Mouse (Mus musculus) limb, embryonic 12.5 days (tissue): ENCODE data around the gene Abca12. TPM values are rescaled to one million over a fixed set of nuclear protein-coding genes. Genes with fewer than 3 reads are reported as not detected.

Source experiments
- ATAC-seq: fragments of 200-750 bp; cut with Nextera tagmentation; 2 replicates; pipeline ENCODE4 v1.8.0; 2017; ENCODE audit warnings: low read depth, moderate TSS enrichment; ENCODE audit not compliant: insufficient number of reproducible peaks, insufficient read depth, low FRiP score, low TSS enrichment
- H3K27ac ChIP-seq: fragments of 300-500 bp; sonication (generic); 2 replicates; pipeline ENCODE4 v1.5.1; 2016; ENCODE audit warnings: mild to moderate bottlenecking, moderate library complexity
- H3K27me3 ChIP-seq: fragments of 300-500 bp; sonication (generic); 2 replicates; pipeline ENCODE4 v1.6.1; 2016; ENCODE audit warnings: mild to moderate bottlenecking, moderate library complexity
- H3K36me3 ChIP-seq: fragments of 300-500 bp; sonication (generic); 2 replicates; pipeline ENCODE4 v1.6.1; 2016; ENCODE audit warnings: mild to moderate bottlenecking, moderate library complexity
- H3K4me1 ChIP-seq: fragments of 300-500 bp; sonication (generic); replicated peaks from 2 replicates; pipeline ENCODE4 v1.6.1; 2016
- H3K4me2 ChIP-seq: fragments of 300-500 bp; sonication (generic); 2 replicates; pipeline ENCODE4 v1.6.1; 2016; ENCODE audit warnings: mild to moderate bottlenecking, moderate library complexity
- H3K4me3 ChIP-seq: fragments of 300-500 bp; sonication (generic); replicated peaks from 2 replicates; pipeline ENCODE4 v1.5.1; 2016; ENCODE audit warnings: mild to moderate bottlenecking
- H3K9ac ChIP-seq: fragments of 300-500 bp; sonication (generic); replicated peaks from 2 replicates; pipeline ENCODE4 v1.6.1; 2016; ENCODE audit warnings: mild to moderate bottlenecking, moderate library complexity
- H3K9me3 ChIP-seq: fragments of 300-500 bp; sonication (generic); 2 replicates; pipeline ENCODE4 v1.6.1; 2016; ENCODE audit warnings: mild to moderate bottlenecking, moderate library complexity
- WGBS: fragments of 180-500 bp; shearing (Covaris S2); methylation state at CpG from one replicate; pipeline ENCODE4 v1.1.7; 2016; 5-methylcytosine and 5-hydroxymethylcytosine counted together
- polyA plus RNA-seq: library from polyadenylated mRNA; unstranded; fragments of >200 nt; fragmentation: Nextera tagmentation; extraction: Ambion mirVana; gene quantifications from 2 replicates; pipeline ENCODE4 v1.2.1, GENCODE M21; 2016

The Abca12 gene
- polyA plus RNA-seq, 1 experiment from 2014 or later, result 0.15 TPM

- no peaks in the 10 kb centered on the region for H3K27me3 ChIP-seq
- no peaks in the 10 kb centered on the region for H3K36me3 ChIP-seq
- H3K4me1 ChIP-seq, result 0 out of 2 replicates have a peak, but pooled peaks cover 2% of the 10 kb centered on the region
- H3K4me2 ChIP-seq, result no peak overlapping the region
- no peak overlapping the region for H3K9ac ChIP-seq
- no peak overlapping the region for H3K27ac ChIP-seq
- 57% methylated on average over 8 of the region's 8 CpGs for WGBS
- ATAC-seq, result no peak
- no peak overlapping the region for H3K4me3 ChIP-seq
- H3K9me3 ChIP-seq, result no peaks in the 10 kb centered on the region
Observed at GRCm38 (mm10) chr1:71272077-71272476, 142.6 kb downstream of the Abca12 start.

DNA sequence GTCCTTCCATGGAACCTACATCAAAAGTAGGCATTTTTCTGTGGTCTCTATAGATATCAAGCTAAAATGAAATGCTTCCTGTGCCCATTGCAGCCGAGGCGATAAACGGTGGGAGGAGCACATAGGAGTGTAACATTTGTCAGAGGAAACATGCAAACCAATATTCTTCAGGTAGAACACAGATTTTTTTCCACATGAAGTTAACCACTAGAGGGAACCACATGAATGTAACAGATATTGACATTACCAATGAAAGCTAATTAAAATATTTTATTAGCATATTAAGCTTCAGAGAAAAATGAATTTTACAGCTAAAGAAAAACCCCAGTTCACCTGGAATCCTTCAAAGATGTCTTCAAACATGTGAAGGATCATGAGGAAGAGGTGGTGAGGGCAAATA, 144.6 kb downstream of the Abca12 start:
- no peak overlapping the region for H3K4me3 ChIP-seq
- no peak overlapping the region for H3K9ac ChIP-seq
- no peak overlapping the region for H3K4me2 ChIP-seq
- H3K27me3 ChIP-seq, result no peaks in the 10 kb centered on the region
- WGBS, result 94% methylated on average over 3 of the region's 3 CpGs
- no peaks in the 10 kb centered on the region for H3K36me3 ChIP-seq
- no peaks in the 10 kb centered on the region for H3K4me1 ChIP-seq
- H3K27ac ChIP-seq, result no peak overlapping the region
- no peak for ATAC-seq
- no peaks in the 10 kb centered on the region for H3K9me3 ChIP-seq

- Histone ChIP-seq H3K9ac (no peak overlapping the region), H3K27ac (no peak overlapping the region), H3K4me2 (no peak overlapping the region), H3K9me3 (no peaks in the 10 kb centered on the region), H3K4me3 (no peak overlapping the region), H3K36me3 (no peaks in the 10 kb centered on the region), H3K27me3 (no peaks in the 10 kb centered on the region), H3K4me1 (no peaks in the 10 kb centered on the region)
- ATAC-seq, result no peak
- 90% methylated on average over 8 of the region's 8 CpGs for WGBS
Observed at GRCm38 (mm10) chr1:71266630-71267029, 148.1 kb downstream of the Abca12 start.

GRCm38 (mm10) chr1:71263532-71263931, 151.2 kb downstream of the Abca12 start:
- no peaks in the 10 kb centered on the region for H3K36me3 ChIP-seq
- H3K9me3 ChIP-seq, result no peaks in the 10 kb centered on the region
- no peak overlapping the region for H3K4me3 ChIP-seq
- H3K27ac ChIP-seq, result no peak overlapping the region
- H3K4me2 ChIP-seq, result no peak overlapping the region
- no peaks in the 10 kb centered on the region for H3K4me1 ChIP-seq
- no peaks in the 10 kb centered on the region for H3K27me3 ChIP-seq
- WGBS, result 91% methylated on average over 7 of the region's 7 CpGs
- H3K9ac ChIP-seq, result no peak overlapping the region
- ATAC-seq, result no peak

DNA sequence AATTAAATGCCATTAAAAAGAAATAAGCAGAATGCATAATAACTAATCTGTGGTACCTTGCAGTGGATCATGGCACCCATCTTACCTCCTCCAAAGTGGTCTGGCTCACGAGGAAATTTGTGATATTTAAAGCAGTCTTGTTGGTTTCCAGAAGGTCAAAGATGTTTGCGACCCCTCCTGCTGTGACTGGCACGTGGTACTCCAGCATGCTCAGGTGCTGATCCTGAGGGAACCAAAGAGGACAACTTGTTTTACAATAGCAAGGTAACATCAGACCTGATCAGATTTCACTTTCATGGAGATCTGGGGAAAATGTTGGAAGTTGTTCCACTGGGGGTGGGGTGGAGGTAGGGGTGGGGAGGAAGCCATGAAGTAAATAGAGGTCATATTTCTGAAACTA, 170.1 kb downstream of the Abca12 start:
- ATAC-seq, result no peak
- H3K36me3 ChIP-seq, result no peaks in the 10 kb centered on the region
- H3K9ac ChIP-seq, result no peak overlapping the region
- H3K4me1 ChIP-seq, result no peaks in the 10 kb centered on the region
- no peaks in the 10 kb centered on the region for H3K27me3 ChIP-seq
- no peak overlapping the region for H3K27ac ChIP-seq
- whole genome bisulfite sequencing, result 48% methylated on average over 3 of the region's 3 CpGs
- no peaks in the 10 kb centered on the region for H3K9me3 ChIP-seq
- H3K4me2 ChIP-seq, result no peak overlapping the region
- H3K4me3 ChIP-seq, result no peak overlapping the region

DNA sequence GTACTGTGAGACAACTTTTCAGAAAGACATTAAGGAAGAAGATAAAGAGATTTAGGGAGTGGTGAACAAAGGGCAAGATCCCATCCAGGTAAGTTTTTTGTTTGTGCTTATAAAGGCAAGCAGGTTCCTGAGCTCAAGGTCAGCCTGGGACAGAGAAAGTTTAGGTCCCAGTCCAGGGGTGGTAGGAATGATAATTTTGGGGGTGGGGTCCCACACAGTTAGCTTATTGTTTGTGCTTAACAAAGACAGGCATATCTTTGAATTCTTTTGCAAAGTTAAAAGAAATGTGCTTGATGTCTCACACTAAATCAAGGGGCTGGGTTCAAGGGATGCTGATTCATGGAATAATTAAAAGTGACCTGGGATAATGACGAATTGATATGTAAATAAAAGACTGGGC, 173.3 kb downstream of the Abca12 start:
- no peaks in the 10 kb centered on the region for H3K36me3 ChIP-seq

GRCm38 (mm10) chr1:71239586-71239985, 175.1 kb downstream of the Abca12 start:
- Histone ChIP-seq H3K27me3 (no peaks in the 10 kb centered on the region), H3K9me3 (no peaks in the 10 kb centered on the region), H3K9ac (no peak overlapping the region), H3K4me2 (no peak overlapping the region), H3K36me3 (no peaks in the 10 kb centered on the region), H3K4me1 (no peaks in the 10 kb centered on the region), H3K4me3 (no peak overlapping the region), H3K27ac (no peak overlapping the region)
- no peak for ATAC-seq
- WGBS, result 87% methylated on average over 4 of the region's 4 CpGs

More for the DNA sequence above, 173.3 kb downstream of the Abca12 start:
- H3K4me3 ChIP-seq, result no peak overlapping the region
- WGBS, result 70% methylated on average over 1 of the region's 1 CpGs
- no peak overlapping the region for H3K27ac ChIP-seq
- H3K27me3 ChIP-seq, result no peaks in the 10 kb centered on the region
- no peaks in the 10 kb centered on the region for H3K4me1 ChIP-seq
- no peak for ATAC-seq
- H3K9me3 ChIP-seq, result no peaks in the 10 kb centered on the region
- no peak overlapping the region for H3K9ac ChIP-seq
- H3K4me2 ChIP-seq, result no peak overlapping the region

DNA sequence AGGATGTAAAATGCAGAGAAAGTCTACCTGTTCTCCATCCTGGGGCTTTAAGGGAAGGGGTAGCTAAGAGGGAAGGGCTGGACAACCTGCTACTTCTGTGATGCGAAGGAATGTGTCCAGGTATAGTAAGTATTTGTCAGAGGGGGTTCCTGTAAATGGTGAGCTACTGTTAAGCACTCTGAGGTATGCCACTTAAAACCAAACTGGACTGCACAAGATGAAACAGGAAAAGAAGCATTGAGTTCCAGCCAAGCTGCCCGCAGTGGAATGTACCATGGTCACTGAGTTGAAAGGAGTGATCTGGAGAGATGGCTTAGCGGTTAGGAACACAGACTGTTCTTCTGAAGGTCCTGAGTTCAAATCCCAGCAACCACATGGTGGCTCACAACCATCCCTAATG, 179.4 kb downstream of the Abca12 start:
- H3K36me3 ChIP-seq, result no peaks in the 10 kb centered on the region
- WGBS, result 91% methylated on average over 3 of the region's 3 CpGs

DNA sequence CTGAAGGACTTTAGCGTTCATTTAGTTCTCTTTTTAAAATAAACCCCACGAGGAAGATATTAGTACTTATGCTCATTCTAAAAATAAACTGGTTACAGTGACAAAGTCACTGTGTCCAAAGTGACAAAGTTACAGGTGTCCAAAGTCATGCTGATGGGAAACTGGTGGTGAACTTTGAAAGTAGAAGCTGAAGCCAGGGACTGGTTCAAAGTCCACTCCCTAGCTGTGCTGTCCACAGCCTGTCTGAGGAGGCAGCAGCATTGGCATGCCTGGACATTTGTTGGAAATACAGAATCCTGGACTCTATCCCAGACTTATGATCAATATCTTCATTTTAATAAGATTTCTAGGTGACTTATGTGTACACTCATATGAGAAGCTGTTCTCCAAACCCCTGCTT, 183.5 kb downstream of the Abca12 start:
- Histone ChIP-seq H3K9ac (no peak overlapping the region), H3K9me3 (no peaks in the 10 kb centered on the region), H3K27ac (no peak overlapping the region), H3K4me2 (no peak overlapping the region), H3K36me3 (no peaks in the 10 kb centered on the region), H3K4me3 (no peak overlapping the region), H3K27me3 (no peaks in the 10 kb centered on the region), H3K4me1 (no peaks in the 10 kb centered on the region)
- ATAC-seq, result no peak
- 83% methylated on average over 2 of the region's 2 CpGs for WGBS

More for the DNA sequence above, 179.4 kb downstream of the Abca12 start:
- no peak for ATAC-seq
- H3K4me1 ChIP-seq, result no peaks in the 10 kb centered on the region
- H3K27ac ChIP-seq, result no peak overlapping the region
- H3K9me3 ChIP-seq, result no peaks in the 10 kb centered on the region
- H3K4me2 ChIP-seq, result no peak overlapping the region
- H3K4me3 ChIP-seq, result no peak overlapping the region
- no peak overlapping the region for H3K9ac ChIP-seq
- H3K27me3 ChIP-seq, result no peaks in the 10 kb centered on the region

- no peak for ATAC-seq
- 63% methylated on average over 4 of the region's 4 CpGs for WGBS
- Histone ChIP-seq H3K27me3 (no peaks in the 10 kb centered on the region), H3K9me3 (no peaks in the 10 kb centered on the region), H3K9ac (no peak overlapping the region), H3K4me1 (no peaks in the 10 kb centered on the region), H3K36me3 (no peaks in the 10 kb centered on the region), H3K27ac (no peak overlapping the region), H3K4me2 (no peak overlapping the region), H3K4me3 (no peak overlapping the region)
Observed at GRCm38 (mm10) chr1:71203581-71203980, 211.1 kb downstream of the Abca12 start.

DNA sequence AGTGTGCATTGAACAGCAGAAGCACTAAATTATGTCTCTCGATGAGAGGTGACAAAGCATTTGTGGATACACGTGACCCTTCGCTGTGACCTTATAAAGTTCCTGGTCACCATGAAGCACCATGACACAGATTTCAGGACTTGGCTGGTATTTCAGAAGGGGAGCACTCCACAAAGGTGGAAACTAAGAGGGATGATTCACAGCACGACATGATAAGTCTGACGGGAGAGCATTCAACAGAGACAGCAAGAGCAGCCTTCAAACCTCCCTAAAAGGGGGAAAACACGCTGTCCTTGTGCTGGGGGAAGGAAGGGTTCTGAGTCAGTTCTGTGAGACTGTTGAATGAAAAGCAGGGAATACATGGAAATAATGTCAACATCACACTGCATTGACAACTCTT, 218.5 kb downstream of the Abca12 start:
- WGBS, result 90% methylated on average over 6 of the region's 6 CpGs
- Histone ChIP-seq H3K9ac (no peak overlapping the region), H3K9me3 (peaks cover 4% of the 10 kb centered on the region; the same call in 1 of the 2 replicates), H3K27ac (no peak overlapping the region), H3K27me3 (no peaks in the 10 kb centered on the region), H3K4me3 (no peak overlapping the region), H3K4me1 (no peaks in the 10 kb centered on the region), H3K36me3 (no peaks in the 10 kb centered on the region), H3K4me2 (no peak overlapping the region)
- ATAC-seq, result no peak

- Histone ChIP-seq H3K4me1 (no peaks in the 10 kb centered on the region), H3K4me3 (no peak overlapping the region), H3K36me3 (no peaks in the 10 kb centered on the region), H3K9ac (no peak overlapping the region), H3K27ac (no peak overlapping the region), H3K9me3 (peaks cover 4% of the 10 kb centered on the region; the same call in 1 of the 2 replicates), H3K27me3 (no peaks in the 10 kb centered on the region), H3K4me2 (no peak overlapping the region)
- 75% methylated on average over 4 of the region's 4 CpGs for WGBS
- ATAC-seq, result no peak
Observed at GRCm38 (mm10) chr1:71195333-71195732, 219.4 kb downstream of the Abca12 start.
